Mouse (Mus musculus) lung, postnatal 0 days (tissue): ENCODE measurements at regions not wholly inside any gene's neighbourhood (a gene's known extent, or its start where the extent isn't known, plus 50 kb on each side); places are given as distances from the start of the nearest gene placed in this dataset.

Experiments used
- CTCF ChIP-seq: IDR thresholded peaks from 2 replicates; pipeline ENCODE4 v1.5.1; 2016; ENCODE audit warnings: antibody characterized with exemption, mild to moderate bottlenecking
- EP300 ChIP-seq: IDR thresholded peaks from 2 replicates; pipeline ENCODE4 v1.6.1; 2016; ENCODE audit warnings: antibody characterized with exemption, mild to moderate bottlenecking, control low read depth

DNA sequence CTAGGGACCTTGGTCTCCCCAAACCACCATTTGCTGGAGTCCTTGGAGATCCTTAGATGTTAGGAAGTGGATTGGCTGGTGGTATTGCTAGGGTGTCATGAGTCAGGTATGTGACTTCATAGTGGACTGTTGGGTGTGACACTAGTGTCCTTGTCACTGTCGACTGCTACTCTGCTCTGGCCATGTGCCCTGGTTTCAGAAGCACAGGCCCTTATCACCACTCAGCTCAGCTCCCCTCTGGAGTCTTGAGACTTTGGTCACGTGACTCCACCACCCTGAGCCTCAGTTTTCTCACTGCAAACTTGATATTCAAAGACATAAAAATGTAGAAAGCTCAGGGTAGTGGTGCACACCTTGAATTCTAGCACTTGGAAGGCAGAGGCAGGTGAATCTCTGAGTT lies 190.7 kb downstream of the Bcl2l11 start:
- TF ChIP-seq CTCF (no peak), EP300 (no peak)
